Comparison of ENCODE assay signal across 8 mouse cellular contexts in the genomic region with DNA sequence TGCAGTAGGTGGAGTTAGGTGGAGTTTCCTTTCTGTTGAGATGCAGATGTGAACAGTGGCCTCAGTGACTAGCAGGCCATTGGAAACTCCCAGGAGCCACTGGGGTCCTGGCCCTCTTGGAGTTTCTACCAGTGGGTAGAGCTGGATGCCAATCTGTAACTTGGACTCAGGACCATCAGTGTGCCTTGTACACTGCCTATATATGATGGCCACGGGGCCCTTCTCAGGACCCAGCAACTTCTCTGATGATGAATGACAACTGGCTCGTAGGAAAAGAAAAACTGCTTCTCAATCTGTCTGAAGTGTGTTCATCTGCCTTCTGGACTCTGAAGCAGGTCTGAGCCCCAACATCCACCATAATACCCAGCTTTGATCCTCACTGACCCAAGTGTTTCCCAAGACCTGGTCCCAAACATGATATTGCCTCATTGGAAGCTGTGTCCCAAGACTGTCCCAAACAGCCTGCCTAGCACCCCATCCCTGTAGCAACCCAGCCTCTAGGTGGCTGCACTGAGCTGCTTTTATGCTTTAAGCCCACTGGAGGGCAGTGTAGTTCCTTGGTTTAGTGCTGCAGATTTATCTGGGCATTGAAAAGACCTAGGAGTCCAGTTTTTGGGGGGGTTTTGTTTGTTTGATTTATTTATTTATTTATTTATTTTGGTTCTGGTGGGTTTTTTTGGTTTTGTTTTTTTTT. TPM values are rescaled to one million over a fixed set of nuclear protein-coding genes. Genes with fewer than 3 reads are reported as not detected.
DNase-seq lines count a peak whose midpoint lies in the region; ATAC-seq and TF ChIP-seq lines count a peak whose summit lies in the region.

No protein-coding gene starts in this region.

- no peaks in the 10 kb centered on the region for H3K27me3 ChIP-seq in kidney, embryonic 15.5 days
- no peaks in the 10 kb centered on the region for H3K27me3 ChIP-seq in limb, embryonic 15.5 days

- no peak overlapping the region for H3K4me2 ChIP-seq in kidney, embryonic 15.5 days
- no peak overlapping the region for H3K4me2 ChIP-seq in limb, embryonic 15.5 days

- TF ChIP-seq POLR2A in bone marrow, adult 2 months (IDR thresholded peaks at IDR 0.05; ENCODE audit: borderline replicate concordance, control insufficient read depth, low read depth, low read length): no peak
- no peak for TF ChIP-seq POLR2A in embryonic fibroblast, embryonic 13.5 days (IDR thresholded peaks at IDR 0.05; ENCODE audit: low read depth, low read length)

- H3K9ac ChIP-seq in kidney, embryonic 15.5 days: no peak overlapping the region
- H3K9ac ChIP-seq in limb, embryonic 15.5 days: no peak overlapping the region

- no peaks in the 10 kb centered on the region for H3K4me1 ChIP-seq in bone marrow, adult 2 months (ENCODE audit: control insufficient read depth, insufficient read depth, low read length)
- H3K4me1 ChIP-seq in embryonic fibroblast, embryonic 13.5 days (ENCODE audit: control insufficient read depth, insufficient read depth, low read length): no peaks in the 10 kb centered on the region
- no peaks in the 10 kb centered on the region for H3K4me1 ChIP-seq in kidney, embryonic 15.5 days
- H3K4me1 ChIP-seq in limb, embryonic 15.5 days: no peaks in the 10 kb centered on the region

- H3K36me3 ChIP-seq in kidney, embryonic 15.5 days: peaks cover 41% of the 10 kb centered on the region
- peaks cover 33% of the 10 kb centered on the region for H3K36me3 ChIP-seq in limb, embryonic 15.5 days

- DNase-seq in CD4-positive helper T cell, adult 2 months (ENCODE audit: low read depth, low spot score): peak; percentile 77
- peak; percentile 64 to 65 for DNase-seq in heart, adult 9 months (ENCODE audit: low spot score in 2 of 2)
- DNase-seq in spleen, postnatal 4 days (ENCODE audit: low spot score in 2 of 2): peak; percentile 59 to 72

- no peak overlapping the region for H3K4me3 ChIP-seq in bone marrow, adult 2 months (replicated peaks; ENCODE audit: control insufficient read depth, low read depth, low read length)
- no peak overlapping the region for H3K4me3 ChIP-seq in embryonic fibroblast, embryonic 13.5 days (ENCODE audit: insufficient read depth, low read length)
- no peak overlapping the region for H3K4me3 ChIP-seq in kidney, embryonic 15.5 days (replicated peaks)
- H3K4me3 ChIP-seq in limb, embryonic 15.5 days: no peak overlapping the region

- peak; percentile 53; the same call in 1 of the 2 replicates for ATAC-seq in kidney, embryonic 15.5 days (replicated peaks; ENCODE audit: low FRiP score)
- ATAC-seq in limb, embryonic 15.5 days (ENCODE audit: insufficient number of reproducible peaks, low FRiP score, low TSS enrichment, low read depth): 0 out of 2 replicates have a peak, but pooled peaks have one; percentile 38
- ATAC-seq in monocyte, adult 5-6 weeks (replicated peaks; ENCODE audit: insufficient number of reproducible peaks, low FRiP score, low TSS enrichment, poor library complexity, severe bottlenecking): peak; percentile 85

- no peak overlapping the region for H3K27ac ChIP-seq in bone marrow, adult 2 months (ENCODE audit: control insufficient read depth, insufficient read depth, low read depth, low read length, poor library complexity)
- no peak overlapping the region for H3K27ac ChIP-seq in embryonic fibroblast, embryonic 13.5 days (ENCODE audit: insufficient read depth, low read length)
- no peak overlapping the region for H3K27ac ChIP-seq in kidney, embryonic 15.5 days
- H3K27ac ChIP-seq in limb, embryonic 15.5 days: no peak overlapping the region

- H3K9me3 ChIP-seq in kidney, embryonic 15.5 days (replicated peaks): no peaks in the 10 kb centered on the region
- no peaks in the 10 kb centered on the region for H3K9me3 ChIP-seq in limb, embryonic 15.5 days

- TF ChIP-seq CTCF in bone marrow, adult 2 months (IDR thresholded peaks at IDR 0.05; ENCODE audit: control insufficient read depth, insufficient read depth, low read length): peak; percentile 93
- TF ChIP-seq CTCF in embryonic fibroblast, embryonic 13.5 days (IDR thresholded peaks at IDR 0.05; ENCODE audit: borderline replicate concordance, insufficient read depth, low read length): peak; percentile 91

- WGBS in bone marrow, adult 2 months: 66% methylated on average over 2 of the region's 2 CpGs
- 81% methylated on average over 2 of the region's 2 CpGs for WGBS in kidney, embryonic 15.5 days
- 77% methylated on average over 2 of the region's 2 CpGs for whole genome bisulfite sequencing in limb, embryonic 15.5 days

RNA-seq across cellular contexts. Expression of a gene that starts 40.9 kb away (rescaled TPM):
- 10.8 and 17.6 TPM in 2 replicates for polyA plus RNA-seq in bone marrow, adult 2 months (2011; ENCODE audit: insufficient read depth, insufficient read length, low replicate concordance, missing spikeins)
- 221 and 233 TPM in 2 replicates for polyA plus RNA-seq in embryonic fibroblast, embryonic 13.5 days (2011; ENCODE audit: insufficient read length, low read depth, missing spikeins)
- polyA plus RNA-seq in kidney, embryonic 15.5 days (2015; fragmentation: Nextera tagmentation; extraction: Ambion mirVana): 220 and 231 TPM in 2 replicates
- polyA plus RNA-seq in limb, embryonic 15.5 days (2015; fragmentation: Nextera tagmentation; extraction: Ambion mirVana): 306 and 309 TPM in 2 replicates
- total RNA-seq in monocyte, adult 5-6 weeks (2017): 94.7 to 124 TPM (median 121 TPM) in 3 replicates

RNA-seq across cellular contexts. Expression of a gene that starts 59.9 kb away (rescaled TPM):
- polyA plus RNA-seq in bone marrow, adult 2 months (2011; ENCODE audit: insufficient read depth, insufficient read length, low replicate concordance, missing spikeins): 22.7 and 25.7 TPM in 2 replicates
- 72.4 and 72.7 TPM in 2 replicates for polyA plus RNA-seq in embryonic fibroblast, embryonic 13.5 days (2011; ENCODE audit: insufficient read length, low read depth, missing spikeins)
- 28.0 and 30.2 TPM in 2 replicates for polyA plus RNA-seq in kidney, embryonic 15.5 days (2015; fragmentation: Nextera tagmentation; extraction: Ambion mirVana)
- 20.5 and 26.9 TPM in 2 replicates for polyA plus RNA-seq in limb, embryonic 15.5 days (2015; fragmentation: Nextera tagmentation; extraction: Ambion mirVana)
- 211 to 234 TPM (median 220 TPM) in 3 replicates for total RNA-seq in monocyte, adult 5-6 weeks (2017)

Comparison
In these comparisons a context has a peak if more than half of its experiments do, and no peak if none do; other contexts are left out.
1. RNA of a gene that starts 40.9 kb away (polyA plus RNA-seq): 306 to 309 TPM in limb, embryonic 15.5 days, 220 to 231 TPM in kidney, embryonic 15.5 days and 221 to 233 TPM in embryonic fibroblast, embryonic 13.5 days; 10.8 to 17.6 TPM in bone marrow, adult 2 months; every median in the first group is over 10 times any median in the second.
2. Peak in every context shown above with its lines, with median percentiles within 50 percentile points of each other: DNase-seq and ATAC-seq.